Comparison of ENCODE assay signal across 13 mouse cellular contexts in the genomic region with DNA sequence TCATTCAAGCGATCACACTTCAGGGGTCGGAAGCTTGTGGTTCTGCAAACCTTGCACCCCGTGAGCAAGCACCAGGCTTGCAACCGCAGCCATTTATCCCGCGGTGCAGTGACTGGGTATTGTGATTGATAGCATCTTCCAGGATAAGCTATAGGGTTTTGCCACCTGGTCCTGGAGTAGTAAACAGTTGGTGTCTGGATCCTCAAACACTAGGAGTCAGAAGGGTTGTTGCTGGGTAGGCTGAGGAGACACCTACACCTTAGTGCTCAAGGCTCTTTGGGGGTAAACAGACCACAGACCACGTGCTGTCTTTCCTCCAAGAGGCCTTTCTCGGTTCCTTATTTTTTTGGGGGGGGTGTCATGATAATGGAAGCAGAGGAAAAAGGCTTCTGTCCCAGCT. TPM values are rescaled to one million over a fixed set of nuclear protein-coding genes. Genes with fewer than 3 reads are reported as not detected.
"Had no signal": no experiment of that assay in that cellular context is flagged by ENCODE, and none has a peak within 500 bp of the region (broad histone marks: within the 10 kb centered on the region; RNA-seq: fewer than 3 reads in every experiment).

No protein-coding gene starts in this region.

- DNase-seq: kidney, adult 2 months; kidney, postnatal 36 days; layer of hippocampus, adult 9-11 months; lung, embryonic 14.5 days; lung, postnatal 4 days; thymus, adult 2 months; thymus, postnatal 36 days had no signal

- ATAC-seq: intestine, embryonic 16.5 days; liver, embryonic 12.5 days; midbrain, embryonic 13.5 days had no signal

RNA-seq across cellular contexts. Expression of a gene that starts 27.9 kb away (rescaled TPM):
- total RNA-seq: layer of hippocampus, adult 18-20 months; left cerebral cortex, adult 18-20 months; midbrain, postnatal 0 days had no signal
